Mouse (Mus musculus) ES-Bruce4 (cell line): ENCODE results near the gene Tnp2.

ENCODE experiments used
- CTCF ChIP-seq: IDR thresholded peaks from one replicate; pipeline ENCODE4 v1.8.1; 2011; ENCODE audit warnings: low read depth, low read length
- EP300 ChIP-seq: IDR thresholded peaks from 2 replicates; pipeline ENCODE4 v1.6.1; 2011; ENCODE audit warnings: low read depth, low read length; ENCODE audit not compliant: insufficient read depth
- POLR2A ChIP-seq: IDR thresholded peaks from one replicate; pipeline ENCODE4 v1.8.1; 2011; ENCODE audit warnings: low read length; ENCODE audit not compliant: insufficient read depth

DNA sequence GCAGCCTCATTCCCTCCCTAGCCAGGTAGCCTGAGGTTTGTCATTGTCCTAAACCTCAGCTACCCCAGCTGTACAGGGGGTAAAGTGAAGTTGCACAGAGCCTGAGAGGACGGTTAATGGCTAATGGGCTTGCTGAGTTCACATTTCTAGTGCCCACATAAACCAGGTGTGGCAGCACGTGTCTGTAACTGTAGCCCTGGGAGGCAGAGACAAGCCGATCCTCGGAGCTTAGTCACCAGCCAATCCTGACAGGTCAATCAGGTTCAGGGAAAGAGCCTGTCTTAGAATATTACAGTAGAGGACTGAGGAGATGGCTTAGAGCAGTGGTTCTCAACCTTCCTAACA, 40.0 kb upstream of the Tnp2 start:
- TF ChIP-seq CTCF (no peak), EP300 (no peak), POLR2A (no peak)
